Mouse (Mus musculus) ES-Bruce4 (cell line): ENCODE results near the gene Amotl2. TPM values are rescaled to one million over a fixed set of nuclear protein-coding genes. Genes with fewer than 3 reads are reported as not detected.

Experiments used
- H3K27ac ChIP-seq: 2 replicates; pipeline ENCODE4 v1.5.1; 2012; ENCODE audit warnings: low read length, inconsistent platforms; ENCODE audit not compliant: insufficient read depth
- H3K27me3 ChIP-seq: 2 replicates; pipeline ENCODE4 v1.6.1; 2012; ENCODE audit warnings: mild to moderate bottlenecking, low read length, inconsistent platforms; ENCODE audit not compliant: control insufficient read depth, poor library complexity, insufficient read depth, severe bottlenecking
- H3K36me3 ChIP-seq: 2 replicates; pipeline ENCODE4 v1.6.1; 2012; ENCODE audit warnings: inconsistent platforms, mild to moderate bottlenecking, low read length, moderate library complexity; ENCODE audit not compliant: control insufficient read depth, poor library complexity, insufficient read depth, severe bottlenecking
- H3K4me1 ChIP-seq: one replicate; pipeline ENCODE4 v1.8.1; 2011; ENCODE audit warnings: low read length; ENCODE audit not compliant: control insufficient read depth, insufficient read depth
- H3K4me3 ChIP-seq: 2 replicates; pipeline ENCODE4 v1.5.1; 2011; ENCODE audit warnings: low read depth, mild to moderate bottlenecking, low read length
- H3K9ac ChIP-seq: 2 replicates; pipeline ENCODE4 v1.6.1; 2012; ENCODE audit warnings: low read depth, mild to moderate bottlenecking, inconsistent platforms; ENCODE audit not compliant: poor library complexity, severe bottlenecking
- H3K9me3 ChIP-seq: replicated peaks from 2 replicates; pipeline ENCODE4 v1.6.1; 2012; ENCODE audit warnings: mild to moderate bottlenecking, low read length, inconsistent platforms; ENCODE audit not compliant: control insufficient read depth, poor library complexity, insufficient read depth, severe bottlenecking
- CTCF ChIP-seq: IDR thresholded peaks from one replicate; pipeline ENCODE4 v1.8.1; 2011; ENCODE audit warnings: low read depth, low read length
- EP300 ChIP-seq: IDR thresholded peaks from 2 replicates; pipeline ENCODE4 v1.6.1; 2011; ENCODE audit warnings: low read depth, low read length; ENCODE audit not compliant: insufficient read depth
- POLR2A ChIP-seq: IDR thresholded peaks from one replicate; pipeline ENCODE4 v1.8.1; 2011; ENCODE audit warnings: low read length; ENCODE audit not compliant: insufficient read depth
- polyA plus RNA-seq: library from polyadenylated mRNA; stranded (reverse); fragments of >200 nt; gene quantifications from 2 replicates; pipeline ENCODE4 v1.2.4, GENCODE M21; 2011; ENCODE audit warnings: low read depth; ENCODE audit not compliant: missing spikeins, insufficient read depth, insufficient read length

Gene Amotl2
- polyA plus RNA-seq, 1 experiment: 227 TPM

DNA sequence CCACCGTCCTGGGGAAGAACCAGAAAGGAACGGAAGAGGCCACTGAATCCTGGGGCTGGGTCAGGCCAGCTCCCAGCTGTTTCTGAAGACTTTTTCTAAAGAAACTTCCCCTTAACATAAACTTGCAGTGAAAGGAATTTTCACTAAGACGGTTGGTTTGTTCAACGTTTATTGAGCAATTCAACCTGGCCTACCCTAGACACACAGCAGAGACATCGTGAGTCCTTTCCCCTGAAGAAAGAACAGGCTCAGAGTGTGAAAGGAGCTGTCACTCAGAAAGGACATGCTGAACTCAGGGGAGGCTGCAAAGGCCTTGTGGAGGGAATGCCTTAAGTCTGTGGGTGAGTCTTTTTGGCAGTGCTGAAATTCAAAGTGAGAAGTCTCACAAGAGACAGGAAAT is 31.4 kb downstream of the Amotl2 start:
- Histone ChIP-seq H3K27ac (no peak overlapping the region), H3K27me3 (no peaks in the 10 kb centered on the region; the same call in 1 of the 2 replicates), H3K4me3 (no peak overlapping the region), H3K36me3 (no peaks in the 10 kb centered on the region), H3K9me3 (no peaks in the 10 kb centered on the region), H3K9ac (no peak overlapping the region), H3K4me1 (no peaks in the 10 kb centered on the region)
- no peak for TF ChIP-seq CTCF
- no peak for TF ChIP-seq EP300
- TF ChIP-seq POLR2A: no peak

DNA sequence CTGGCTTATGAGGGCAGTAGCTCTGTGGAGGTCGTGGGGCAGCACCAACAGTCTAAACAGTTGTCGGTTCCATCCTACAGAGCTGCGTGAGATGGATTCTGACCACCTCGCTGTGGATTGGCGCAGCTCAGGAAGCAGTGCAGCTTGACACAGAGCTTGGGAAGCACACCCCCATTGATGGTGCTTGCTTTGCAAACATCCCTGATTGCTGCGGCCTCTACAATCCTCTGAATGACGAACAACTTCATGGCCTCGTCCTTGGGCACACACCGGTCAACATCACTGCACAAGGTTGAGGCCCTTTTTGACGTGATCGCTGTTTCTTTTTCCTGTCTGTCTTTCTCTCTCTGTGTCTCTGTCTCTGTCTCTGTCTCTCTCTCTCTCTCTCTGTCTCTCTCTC is 32.7 kb downstream of the Amotl2 start:
- no peaks in the 10 kb centered on the region for H3K36me3 ChIP-seq
- no peaks in the 10 kb centered on the region for H3K9me3 ChIP-seq
- no peaks in the 10 kb centered on the region; the same call in 1 of the 2 replicates for H3K27me3 ChIP-seq
- H3K4me1 ChIP-seq: no peaks in the 10 kb centered on the region
- no peak overlapping the region for H3K27ac ChIP-seq
- no peak overlapping the region for H3K4me3 ChIP-seq
- H3K9ac ChIP-seq: no peak overlapping the region
- no peak for TF ChIP-seq CTCF
- no peak for TF ChIP-seq POLR2A
- no peak for TF ChIP-seq EP300

DNA sequence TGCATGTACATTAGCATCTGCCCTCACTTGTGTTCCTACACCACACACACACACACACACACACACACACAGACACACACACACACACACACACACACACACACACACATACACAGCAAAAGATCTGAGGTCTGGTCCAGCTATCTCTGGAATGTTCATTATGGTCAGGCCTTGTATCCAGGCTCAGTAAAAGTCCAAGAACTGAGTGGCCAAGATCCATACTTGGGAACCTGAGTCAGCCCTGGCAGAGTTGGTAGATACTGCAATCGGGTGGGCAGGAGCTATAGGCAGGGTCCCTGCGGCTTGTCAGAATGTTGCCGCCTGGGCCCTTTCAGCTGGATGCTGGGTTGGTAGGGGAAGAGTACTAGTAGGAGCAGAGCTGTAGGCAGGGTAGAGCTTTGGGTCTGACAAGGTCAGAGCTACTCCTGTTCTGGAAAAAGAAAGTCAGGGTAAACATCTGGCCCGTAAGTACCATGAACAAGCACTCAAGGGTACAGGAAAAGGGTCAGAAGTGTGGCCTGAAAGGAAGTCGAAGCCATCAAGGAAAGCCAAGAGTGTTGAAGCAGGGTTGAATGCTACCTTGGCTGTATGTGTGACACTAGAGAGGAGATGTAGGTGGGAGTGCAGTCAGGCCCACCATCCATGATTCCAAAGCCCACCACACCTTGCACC is 35.3 kb downstream of the Amotl2 start:
- Histone ChIP-seq H3K27me3 (no peaks in the 10 kb centered on the region; the same call in 1 of the 2 replicates), H3K9me3 (no peaks in the 10 kb centered on the region), H3K4me3 (no peak overlapping the region), H3K36me3 (no peaks in the 10 kb centered on the region), H3K27ac (no peak overlapping the region), H3K4me1 (no peaks in the 10 kb centered on the region), H3K9ac (no peak overlapping the region)
- TF ChIP-seq POLR2A (no peak), CTCF (no peak), EP300 (no peak)

DNA sequence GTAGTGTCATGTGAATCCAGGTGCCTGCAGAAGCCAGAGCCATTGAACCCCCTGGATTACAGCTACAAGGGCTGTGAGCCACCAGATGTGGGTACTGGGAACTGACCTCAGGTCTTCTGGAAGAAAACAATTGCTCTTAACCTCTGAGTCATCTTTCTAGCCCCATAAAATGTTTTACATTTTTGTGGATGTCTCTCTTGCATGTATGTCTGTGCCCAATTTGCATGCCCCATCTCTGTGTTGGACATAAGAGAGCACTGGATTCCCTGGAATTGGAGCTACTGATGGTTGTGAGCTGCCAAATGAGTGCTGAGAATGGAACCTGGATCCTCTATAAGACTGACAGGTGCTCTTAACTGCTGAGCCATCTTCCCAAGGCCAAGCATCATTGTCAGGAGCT is 36.8 kb downstream of the Amotl2 start:
- Histone ChIP-seq H3K27ac (no peak overlapping the region), H3K4me3 (no peak overlapping the region), H3K4me1 (no peaks in the 10 kb centered on the region), H3K9ac (no peak overlapping the region), H3K36me3 (no peaks in the 10 kb centered on the region), H3K9me3 (no peaks in the 10 kb centered on the region), H3K27me3 (no peaks in the 10 kb centered on the region; the same call in 1 of the 2 replicates)
- TF ChIP-seq EP300: no peak
- TF ChIP-seq CTCF: no peak
- no peak for TF ChIP-seq POLR2A

DNA sequence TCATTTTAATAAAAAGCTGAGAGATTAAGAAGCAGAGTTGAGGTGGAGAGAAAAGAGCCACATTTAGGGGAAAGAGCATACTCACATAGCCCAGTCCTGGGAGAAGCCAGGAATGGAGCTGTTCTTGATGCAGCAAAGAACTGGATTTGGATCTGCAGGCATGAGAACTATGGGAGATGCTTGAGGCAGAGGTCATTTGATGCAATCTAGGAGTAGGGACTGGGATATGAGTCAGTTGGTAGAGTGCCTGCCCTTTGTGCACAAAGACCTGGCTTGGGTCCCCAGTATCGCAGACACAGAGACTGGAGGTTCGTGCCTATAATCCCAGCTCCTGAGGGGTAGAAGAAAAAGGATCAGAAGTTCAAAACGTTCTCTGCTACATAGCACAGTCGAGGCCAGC is 38.7 kb downstream of the Amotl2 start:
- TF ChIP-seq POLR2A: no peak
- no peak for TF ChIP-seq EP300
- TF ChIP-seq CTCF: no peak
- Histone ChIP-seq H3K36me3 (no peaks in the 10 kb centered on the region), H3K4me3 (no peak overlapping the region), H3K9me3 (no peaks in the 10 kb centered on the region), H3K27ac (no peak overlapping the region), H3K27me3 (no peaks in the 10 kb centered on the region; the same call in 1 of the 2 replicates), H3K4me1 (no peaks in the 10 kb centered on the region), H3K9ac (no peak overlapping the region)

- Histone ChIP-seq H3K36me3 (no peaks in the 10 kb centered on the region), H3K27ac (no peak overlapping the region), H3K9me3 (no peaks in the 10 kb centered on the region), H3K4me1 (no peaks in the 10 kb centered on the region), H3K27me3 (no peaks in the 10 kb centered on the region; the same call in 1 of the 2 replicates), H3K9ac (no peak overlapping the region), H3K4me3 (no peak overlapping the region)
- TF ChIP-seq CTCF: no peak
- TF ChIP-seq EP300: no peak
- no peak for TF ChIP-seq POLR2A
Observed at GRCm38 (mm10) chr9:102755591-102756270, 39.3 kb downstream of the Amotl2 start.
